Mouse (Mus musculus) kidney, embryonic 15.5 days (tissue): ENCODE results near the gene Adam1a. TPM values are rescaled to one million over a fixed set of nuclear protein-coding genes. Genes with fewer than 3 reads are reported as not detected.

Source experiments
- ATAC-seq: fragments of 200-750 bp; cut with Nextera tagmentation; replicated peaks from 2 replicates; pipeline ENCODE4 v1.8.0; 2017; ENCODE audit warnings: moderate TSS enrichment; ENCODE audit not compliant: low FRiP score
- H3K27ac ChIP-seq: fragments of 300-500 bp; sonication (generic); 2 replicates; pipeline ENCODE4 v1.5.1; 2015; ENCODE audit warnings: mild to moderate bottlenecking, inconsistent platforms
- H3K27me3 ChIP-seq: fragments of 300-500 bp; sonication (generic); 2 replicates; pipeline ENCODE4 v1.6.1; 2015; ENCODE audit warnings: inconsistent platforms
- H3K36me3 ChIP-seq: fragments of 300-500 bp; sonication (generic); 2 replicates; pipeline ENCODE4 v1.6.1; 2015; ENCODE audit warnings: inconsistent platforms
- H3K4me1 ChIP-seq: fragments of 300-500 bp; sonication (generic); 2 replicates; pipeline ENCODE4 v1.6.1; 2015; ENCODE audit warnings: inconsistent platforms
- H3K4me2 ChIP-seq: fragments of 300-500 bp; sonication (generic); 2 replicates; pipeline ENCODE4 v1.6.1; 2015; ENCODE audit warnings: moderate library complexity, mild to moderate bottlenecking, inconsistent platforms
- H3K4me3 ChIP-seq: fragments of 300-500 bp; sonication (generic); replicated peaks from 2 replicates; pipeline ENCODE4 v1.5.1; 2015; ENCODE audit warnings: mild to moderate bottlenecking, inconsistent platforms
- H3K9ac ChIP-seq: fragments of 300-500 bp; sonication (generic); 2 replicates; pipeline ENCODE4 v1.6.1; 2015; ENCODE audit warnings: mild to moderate bottlenecking, inconsistent platforms
- H3K9me3 ChIP-seq: fragments of 300-500 bp; sonication (generic); replicated peaks from 2 replicates; pipeline ENCODE4 v1.6.1; 2016; ENCODE audit warnings: inconsistent platforms
- WGBS: fragments of 180-500 bp; shearing (Covaris S2); methylation state at CpG from one replicate; pipeline ENCODE4 v1.1.7; 2015; ENCODE audit warnings: mixed read lengths; 5-methylcytosine and 5-hydroxymethylcytosine counted together
- polyA plus RNA-seq: library from polyadenylated mRNA; unstranded; fragments of >200 nt; fragmentation: Nextera tagmentation; extraction: Ambion mirVana; gene quantifications from 2 replicates; pipeline ENCODE4 v1.2.1, GENCODE M21; 2015

The Adam1a gene
- 1.4 and 1.9 TPM in 2 replicates for polyA plus RNA-seq

- ATAC-seq, result peak; percentile 65
Measured at GRCm38 (mm10) chr5:121544910-121545792, at the start of gene Adam1a, which contains the start of gene Gm42878. Gene Adam1a (minus strand): TSS chr5:121545482. Gene Gm42878 (minus strand): TSS chr5:121545482.

GRCm38 (mm10) chr5:121594714-121595313 lies 49.5 kb upstream of the Adam1a start:
- Histone ChIP-seq H3K4me3 (no peak overlapping the region), H3K4me2 (no peak overlapping the region; the same call in 1 of the 2 replicates), H3K36me3 (no peaks in the 10 kb centered on the region), H3K27ac (no peak overlapping the region), H3K9ac (no peak overlapping the region), H3K27me3 (no peaks in the 10 kb centered on the region), H3K9me3 (no peaks in the 10 kb centered on the region), H3K4me1 (peaks cover 28% of the 10 kb centered on the region)
- no peak for ATAC-seq
- 80% methylated on average over 6 of the region's 6 CpGs for WGBS

More at GRCm38 (mm10) chr5:121544910-121545792, at the start of gene Adam1a, which contains the start of gene Gm42878:
- Histone ChIP-seq H3K4me3 (peak within 1 kb of the TSS; percentile 99), H3K4me2 (peak within 1 kb of the TSS; percentile 86), H3K36me3 (no peaks in the 10 kb centered on the region), H3K9me3 (no peaks in the 10 kb centered on the region; the same call in 1 of the 2 replicates), H3K9ac (peak within 1 kb of the TSS; percentile 99), H3K27me3 (no peaks in the 10 kb centered on the region), H3K27ac (peak within 1 kb of the TSS; percentile 97), H3K4me1 (peaks cover 29% of the 10 kb centered on the region)
- under 1% methylated on average over 94 of the region's 97 CpGs for WGBS

GRCm38 (mm10) chr5:121593451-121594401 lies 48.4 kb upstream of the Adam1a start, which contains the start of gene Aldh2:
Gene Aldh2 (minus strand): TSS chr5:121593824.
- Histone ChIP-seq H3K36me3 (no peaks in the 10 kb centered on the region), H3K4me3 (peak within 1 kb of the TSS; percentile 67), H3K27ac (peak within 1 kb of the TSS; percentile 85), H3K4me1 (peaks cover 28% of the 10 kb centered on the region), H3K4me2 (peak within 1 kb of the TSS; percentile 92), H3K9me3 (no peaks in the 10 kb centered on the region), H3K9ac (peak within 1 kb of the TSS; percentile 73), H3K27me3 (no peaks in the 10 kb centered on the region)
- WGBS, result 3% methylated on average over 47 of the region's 47 CpGs
- ATAC-seq, result peak; percentile 93

GRCm38 (mm10) chr5:121592816-121593407 lies 47.6 kb upstream of the Adam1a start:
- peaks cover 28% of the 10 kb centered on the region for H3K4me1 ChIP-seq
- 4% methylated on average over 33 of the region's 33 CpGs for WGBS
- peak overlapping the region; percentile 67 for H3K4me3 ChIP-seq
- H3K27ac ChIP-seq, result peak overlapping the region; percentile 85
- ATAC-seq, result peak; percentile 77
- peak overlapping the region; percentile 73 for H3K9ac ChIP-seq
- no peaks in the 10 kb centered on the region for H3K9me3 ChIP-seq
- H3K27me3 ChIP-seq, result no peaks in the 10 kb centered on the region
- H3K36me3 ChIP-seq, result no peaks in the 10 kb centered on the region
- peak overlapping the region; percentile 92 for H3K4me2 ChIP-seq

- H3K36me3 ChIP-seq, result no peaks in the 10 kb centered on the region
- WGBS, result 53% methylated on average over 11 of the region's 11 CpGs
- H3K27ac ChIP-seq, result no peak overlapping the region
- no peaks in the 10 kb centered on the region for H3K9me3 ChIP-seq
- no peak overlapping the region for H3K9ac ChIP-seq
- peak overlapping the region; percentile 92 for H3K4me2 ChIP-seq
- H3K27me3 ChIP-seq, result no peaks in the 10 kb centered on the region
- ATAC-seq, result no peak
- peaks cover 28% of the 10 kb centered on the region for H3K4me1 ChIP-seq
- H3K4me3 ChIP-seq, result peak overlapping the region; percentile 67
Measured at GRCm38 (mm10) chr5:121592064-121592815, 47.0 kb upstream of the Adam1a start.

- no peak overlapping the region for H3K9ac ChIP-seq
- no peak overlapping the region for H3K27ac ChIP-seq
- peaks cover 34% of the 10 kb centered on the region for H3K4me1 ChIP-seq
- no peaks in the 10 kb centered on the region for H3K27me3 ChIP-seq
- peak overlapping the region; percentile 92 for H3K4me2 ChIP-seq
- no peak overlapping the region for H3K4me3 ChIP-seq
- WGBS, result 50% methylated on average over 11 of the region's 11 CpGs
- no peaks in the 10 kb centered on the region for H3K9me3 ChIP-seq
- no peaks in the 10 kb centered on the region for H3K36me3 ChIP-seq
- ATAC-seq, result no peak
Measured at GRCm38 (mm10) chr5:121591417-121592063, 46.3 kb upstream of the Adam1a start.

- Histone ChIP-seq H3K27me3 (no peaks in the 10 kb centered on the region), H3K4me3 (no peak overlapping the region), H3K4me2 (no peak overlapping the region), H3K4me1 (peaks cover 38% of the 10 kb centered on the region), H3K9me3 (no peaks in the 10 kb centered on the region), H3K36me3 (no peaks in the 10 kb centered on the region), H3K9ac (no peak overlapping the region), H3K27ac (no peak overlapping the region)
- WGBS, result 84% methylated on average over 6 of the region's 6 CpGs
- no peak for ATAC-seq
Measured at GRCm38 (mm10) chr5:121589928-121590327, 44.6 kb upstream of the Adam1a start.

- no peak overlapping the region for H3K27ac ChIP-seq
- no peak overlapping the region for H3K4me2 ChIP-seq
- no peak for ATAC-seq
- no peak overlapping the region for H3K4me3 ChIP-seq
- no peak overlapping the region for H3K9ac ChIP-seq
- no peaks in the 10 kb centered on the region for H3K27me3 ChIP-seq
- no peaks in the 10 kb centered on the region for H3K36me3 ChIP-seq
- no peaks in the 10 kb centered on the region for H3K9me3 ChIP-seq
- WGBS, result 53% methylated on average over 6 of the region's 6 CpGs
- peaks cover 26% of the 10 kb centered on the region for H3K4me1 ChIP-seq
Measured at GRCm38 (mm10) chr5:121586400-121587039, 41.2 kb upstream of the Adam1a start.

- no peak overlapping the region for H3K4me2 ChIP-seq
- no peaks in the 10 kb centered on the region for H3K9me3 ChIP-seq
- H3K27ac ChIP-seq, result no peak overlapping the region
- no peaks in the 10 kb centered on the region for H3K27me3 ChIP-seq
- no peak overlapping the region for H3K4me3 ChIP-seq
- H3K4me1 ChIP-seq, result peaks cover 21% of the 10 kb centered on the region
- 89% methylated on average over 5 of the region's 5 CpGs for WGBS
- H3K9ac ChIP-seq, result no peak overlapping the region
- peaks cover 6% of the 10 kb centered on the region; the same call in 1 of the 2 replicates for H3K36me3 ChIP-seq
- no peak for ATAC-seq
Measured at GRCm38 (mm10) chr5:121585699-121586098, 40.4 kb upstream of the Adam1a start.

- Histone ChIP-seq H3K4me1 (peaks cover 21% of the 10 kb centered on the region), H3K27ac (no peak overlapping the region), H3K27me3 (no peaks in the 10 kb centered on the region), H3K4me2 (no peak overlapping the region), H3K36me3 (peaks cover 13% of the 10 kb centered on the region), H3K4me3 (no peak overlapping the region), H3K9me3 (no peaks in the 10 kb centered on the region), H3K9ac (no peak overlapping the region)
- WGBS, result 95% methylated on average over 10 of the region's 10 CpGs
- ATAC-seq, result no peak
Measured at GRCm38 (mm10) chr5:121585005-121585404, 39.7 kb upstream of the Adam1a start.
